Mouse (Mus musculus) bone marrow macrophage, adult 2 months (primary cell): Measurements from ENCODE around the gene Tor2a.

Experiments
- CTCF ChIP-seq: IDR thresholded peaks from 2 replicates; pipeline ENCODE4 v1.5.1; 2012; ENCODE audit warnings: low read depth, mild to moderate bottlenecking, low read length, moderate library complexity
- POLR2A ChIP-seq: IDR thresholded peaks from 2 replicates; pipeline ENCODE4 v1.6.1; 2012; ENCODE audit warnings: mild to moderate bottlenecking, low read depth, low read length, borderline replicate concordance

DNA sequence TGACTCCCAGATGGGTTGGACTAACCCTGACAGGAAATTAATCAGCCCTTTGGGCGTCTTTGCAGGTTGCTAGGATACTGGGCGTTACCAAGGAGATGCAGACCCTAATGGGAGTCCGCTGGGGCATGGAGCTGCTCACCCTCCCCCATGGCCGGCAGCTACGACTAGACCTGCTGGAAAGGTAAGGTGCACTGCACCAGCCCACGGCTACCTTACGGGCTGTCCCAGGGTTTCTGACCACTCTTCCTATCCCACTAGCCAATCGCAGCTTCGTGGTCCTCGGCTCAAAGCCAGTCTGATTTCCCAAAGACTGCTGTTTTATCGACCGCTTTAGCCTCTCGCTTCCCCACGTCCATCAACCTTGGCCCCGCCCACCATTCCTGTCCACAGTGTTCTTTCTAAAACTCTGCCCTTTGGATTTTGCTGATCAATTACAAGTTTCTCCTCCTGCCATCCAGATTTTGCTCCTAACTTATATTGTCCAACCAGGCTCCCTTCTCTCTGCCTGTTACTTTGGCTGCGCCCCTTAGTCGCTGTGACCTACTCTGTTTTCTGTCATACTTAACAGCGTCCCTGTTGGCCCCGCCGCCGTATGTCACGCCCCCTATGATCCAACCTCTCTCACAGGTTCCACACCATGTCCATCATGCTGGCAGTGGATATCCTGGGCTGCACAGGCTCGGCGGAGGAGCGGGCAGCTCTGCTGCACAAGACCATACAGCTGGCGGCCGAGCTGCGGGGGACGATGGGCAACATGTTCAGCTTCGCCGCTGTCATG, 6.0 kb upstream of the Tor2a start:
- no peak for TF ChIP-seq CTCF
- no peak for TF ChIP-seq POLR2A
